Mouse (Mus musculus): ENCODE measurements around the gene Plekhm1.
"Not testable (repeated sequence)": the region's sequence is repeated elsewhere in the genome, so short reads cannot be mapped to it uniquely, and the experiment has no call there.

The Plekhm1 gene

GRCm38 (mm10) chr11:103338119-103338518 is 74.4 kb downstream of the Plekhm1 start:
- no peak for DNase-seq

- DNase-seq = no peak
These were observed 75.3 kb downstream of the Plekhm1 start for GRCm38 (mm10) chr11:103337180-103337579.

DNA sequence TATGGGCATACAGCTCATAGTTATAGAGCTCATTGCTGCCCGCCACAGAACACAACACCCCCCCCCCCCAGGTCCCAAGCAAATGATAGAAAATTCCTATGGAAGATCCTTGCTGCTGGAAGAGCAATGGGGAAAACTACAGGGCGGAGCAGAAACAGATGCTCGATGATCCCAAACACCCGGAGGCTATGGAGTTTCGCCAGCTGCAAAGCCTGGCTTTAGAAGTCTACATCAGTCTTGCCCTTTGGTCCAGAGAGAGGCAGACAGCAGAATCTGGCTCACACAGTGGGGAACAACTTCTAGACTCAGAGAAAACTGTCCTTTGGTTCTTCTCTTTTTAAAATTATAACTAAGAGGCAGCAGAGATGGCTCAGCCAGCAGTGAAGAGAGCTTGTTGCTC is 76.9 kb downstream of the Plekhm1 start:
- DNase-seq = peak; percentile 87

GRCm38 (mm10) chr11:103334925-103335324 is 77.6 kb downstream of the Plekhm1 start:
- peak; percentile 55 for DNase-seq

- DNase-seq = peak; percentile 60
These were observed 78.6 kb downstream of the Plekhm1 start for GRCm38 (mm10) chr11:103333719-103334398.

DNA sequence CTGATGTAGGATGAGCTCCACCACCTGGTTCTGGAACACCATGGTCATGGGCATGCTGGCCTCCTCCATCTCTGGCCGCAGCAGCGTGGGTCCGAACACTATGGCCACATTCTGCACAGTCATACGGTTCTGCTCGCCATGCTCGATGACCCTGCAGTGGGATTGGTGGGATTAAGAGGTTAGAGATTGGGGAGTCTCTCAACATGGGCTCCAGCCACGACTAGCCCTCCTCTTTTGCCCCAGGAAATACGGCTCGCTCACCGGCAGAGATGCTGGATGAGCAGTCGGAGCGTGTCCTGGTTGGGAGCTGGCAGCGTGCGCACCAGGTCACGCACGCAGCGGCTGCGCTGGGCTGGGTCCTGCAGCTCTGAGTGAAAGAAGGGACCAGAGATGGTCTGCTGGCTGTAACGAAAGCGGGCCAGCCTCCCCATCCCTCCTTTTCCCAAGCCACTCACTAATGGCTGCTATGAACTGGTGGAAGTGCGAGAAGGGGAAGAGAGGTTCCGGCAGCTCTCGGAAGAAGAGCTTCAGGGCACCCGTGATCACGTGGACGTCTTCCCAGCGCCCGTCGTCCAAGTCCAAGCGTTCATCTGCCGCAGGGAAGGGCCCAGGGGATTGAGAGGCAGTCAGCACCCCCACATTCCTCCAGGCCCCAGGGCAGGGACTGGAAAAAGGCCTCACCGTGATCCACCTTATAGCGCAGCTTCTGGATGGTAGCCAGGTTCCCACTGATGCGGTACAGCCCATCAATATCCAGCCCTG is 79.4 kb downstream of the Plekhm1 start:
- no peak for DNase-seq

- peak; percentile 89 for DNase-seq
These were observed 80.1 kb downstream of the Plekhm1 start for GRCm38 (mm10) chr11:103332186-103332889.

GRCm38 (mm10) chr11:103331502-103332185 is 80.8 kb downstream of the Plekhm1 start:
- DNase-seq = no peak

GRCm38 (mm10) chr11:103330651-103331319 is 81.7 kb downstream of the Plekhm1 start:
- no peak for DNase-seq

DNA sequence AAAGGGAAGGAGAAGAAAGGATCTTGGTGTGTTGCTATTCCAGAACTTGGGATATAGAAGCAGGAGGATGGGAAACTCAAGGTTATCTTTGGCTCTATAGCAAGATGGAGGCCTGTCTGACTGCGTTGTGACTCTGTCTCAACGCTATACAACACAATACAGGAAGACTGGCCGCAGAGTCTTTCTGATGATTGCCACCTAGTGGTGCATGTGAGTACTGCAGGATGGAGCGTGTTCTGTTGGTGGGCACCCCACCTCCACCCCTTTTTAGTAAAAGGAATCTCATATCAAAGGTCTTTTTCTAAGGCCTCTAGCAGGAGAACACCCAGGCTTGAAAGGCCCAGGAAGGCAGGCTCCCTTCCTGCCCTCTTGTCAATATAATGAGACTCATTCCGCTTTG is 85.5 kb downstream of the Plekhm1 start:
- peak; percentile 78 for DNase-seq

DNA sequence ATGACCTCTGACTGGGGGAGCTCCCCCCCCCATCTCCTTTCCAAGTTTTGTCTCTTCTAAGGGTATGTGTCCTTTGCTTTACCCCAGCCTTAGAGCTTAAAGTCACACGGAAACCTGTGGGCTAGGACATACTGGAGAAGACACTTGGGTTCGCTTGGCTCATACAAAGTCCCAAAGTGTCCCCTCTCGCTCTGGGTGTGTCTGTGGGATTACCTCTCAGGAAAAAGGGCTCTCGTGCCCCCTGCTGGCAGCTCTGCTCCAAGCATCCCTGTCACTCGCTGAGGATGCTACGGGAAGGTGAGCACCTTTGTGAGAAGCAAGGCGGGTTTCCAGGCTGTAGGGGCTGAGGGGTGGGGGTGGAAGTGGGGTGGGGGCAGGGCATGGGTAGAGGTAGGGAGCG is 87.3 kb downstream of the Plekhm1 start:
- peak; percentile 76 for DNase-seq

DNA sequence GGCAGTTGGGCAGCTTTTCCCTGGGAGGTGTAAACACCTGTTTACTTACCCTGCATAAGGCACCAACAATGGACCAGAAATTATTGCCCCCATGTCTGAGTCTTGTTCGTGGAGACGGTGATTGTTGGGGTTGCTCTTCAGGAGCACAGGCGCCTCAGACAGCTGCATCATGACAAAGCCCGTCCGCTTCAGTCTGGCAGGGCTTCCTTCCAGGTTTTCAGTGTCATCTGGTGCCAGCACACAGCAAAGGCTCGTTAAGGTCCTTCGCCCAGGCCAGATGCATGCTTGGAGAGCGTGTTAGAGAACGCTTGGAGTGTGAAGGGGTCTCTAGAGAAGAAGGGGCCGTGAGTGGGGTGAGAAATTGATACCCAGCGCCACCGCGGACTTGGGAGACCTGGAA is 87.8 kb downstream of the Plekhm1 start:
- DNase-seq = no peak

GRCm38 (mm10) chr11:103322832-103323231 is 89.7 kb downstream of the Plekhm1 start:
- DNase-seq = not testable (repeated sequence)

- no peak for DNase-seq
These were observed 91.8 kb downstream of the Plekhm1 start for GRCm38 (mm10) chr11:103320646-103321045.

DNA sequence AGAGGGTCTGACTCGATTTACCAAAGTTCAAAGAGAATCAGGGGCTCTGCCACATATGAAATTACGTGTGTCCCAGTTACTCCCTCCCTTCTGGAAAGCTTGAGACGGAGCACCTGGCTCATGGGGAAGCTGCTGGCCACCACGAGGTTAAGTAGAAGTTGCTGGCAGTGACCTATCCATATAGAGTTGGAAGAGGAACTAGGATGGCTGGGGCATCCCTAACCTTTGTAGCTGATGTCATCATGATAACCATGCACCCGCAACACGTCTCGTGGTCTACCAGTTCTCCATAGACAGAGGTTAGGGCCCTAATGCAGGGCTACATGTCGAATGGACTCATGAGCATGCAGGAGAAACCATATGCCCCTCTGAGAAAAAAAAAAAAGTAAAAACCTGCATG is 92.3 kb downstream of the Plekhm1 start:
- DNase-seq = no peak

DNA sequence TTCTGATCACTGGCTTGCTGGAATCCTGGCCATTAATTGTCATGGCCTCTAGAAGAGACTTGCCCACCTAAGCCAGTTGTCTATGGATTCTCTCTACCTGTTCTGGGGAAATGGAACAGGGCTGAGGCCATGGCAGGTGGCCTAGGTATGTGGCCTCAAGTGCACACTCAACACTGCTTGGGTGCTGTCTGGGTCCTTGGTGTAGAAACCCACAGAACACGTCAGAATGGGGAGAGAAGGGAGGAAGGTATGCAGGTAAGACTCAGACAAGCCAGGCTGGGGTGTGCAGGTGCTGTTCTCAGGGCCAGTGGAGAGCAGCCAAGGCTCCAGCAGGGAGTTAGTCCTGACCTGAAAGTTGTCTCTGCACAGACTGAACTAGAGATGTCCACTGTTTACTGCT is 94.4 kb downstream of the Plekhm1 start:
- DNase-seq = no peak

GRCm38 (mm10) chr11:103315379-103315778 is 97.1 kb downstream of the Plekhm1 start:
- DNase-seq = no peak

DNA sequence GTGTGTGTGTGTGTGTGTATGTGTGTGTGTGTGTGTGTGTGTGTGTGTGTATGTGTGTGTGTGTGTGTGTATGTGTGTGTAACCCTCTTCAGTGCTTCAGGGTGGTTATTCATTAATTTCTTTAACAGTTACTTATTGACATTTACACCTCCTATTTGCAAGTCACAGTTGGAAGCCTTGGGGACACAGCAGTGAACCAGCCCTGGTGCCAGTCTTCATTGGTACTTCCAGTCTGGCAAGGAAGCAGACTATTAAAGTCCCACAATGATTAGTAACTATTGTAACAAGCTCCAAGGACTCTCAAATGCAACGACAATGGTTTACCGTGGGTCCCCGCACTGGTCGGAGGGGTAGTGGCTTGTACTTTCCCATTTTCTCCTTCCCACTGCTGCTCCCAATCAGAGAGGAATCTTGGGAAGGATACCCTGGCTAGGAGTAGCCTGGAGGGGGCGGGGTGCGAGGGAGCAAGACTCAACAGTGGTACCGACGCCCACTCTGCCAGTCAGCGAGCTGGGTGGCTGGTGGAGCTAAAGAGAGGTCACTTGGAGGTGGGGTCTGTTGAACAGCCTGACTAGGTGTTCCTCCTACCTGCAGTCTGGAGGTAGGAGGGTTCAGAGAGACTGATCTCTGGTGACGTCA is 97.6 kb downstream of the Plekhm1 start:
- peak; percentile 78 for DNase-seq

All from kidney, adult 9 months (tissue).